Mouse (Mus musculus): Measurements from ENCODE around the gene Gm9887. TPM values are rescaled to one million over a fixed set of nuclear protein-coding genes. Genes with fewer than 3 reads are reported as not detected.

Gm9887 gene
- total RNA-seq, 2 experiments from 2014 or later: 0.58 to 1.1 TPM

DNA sequence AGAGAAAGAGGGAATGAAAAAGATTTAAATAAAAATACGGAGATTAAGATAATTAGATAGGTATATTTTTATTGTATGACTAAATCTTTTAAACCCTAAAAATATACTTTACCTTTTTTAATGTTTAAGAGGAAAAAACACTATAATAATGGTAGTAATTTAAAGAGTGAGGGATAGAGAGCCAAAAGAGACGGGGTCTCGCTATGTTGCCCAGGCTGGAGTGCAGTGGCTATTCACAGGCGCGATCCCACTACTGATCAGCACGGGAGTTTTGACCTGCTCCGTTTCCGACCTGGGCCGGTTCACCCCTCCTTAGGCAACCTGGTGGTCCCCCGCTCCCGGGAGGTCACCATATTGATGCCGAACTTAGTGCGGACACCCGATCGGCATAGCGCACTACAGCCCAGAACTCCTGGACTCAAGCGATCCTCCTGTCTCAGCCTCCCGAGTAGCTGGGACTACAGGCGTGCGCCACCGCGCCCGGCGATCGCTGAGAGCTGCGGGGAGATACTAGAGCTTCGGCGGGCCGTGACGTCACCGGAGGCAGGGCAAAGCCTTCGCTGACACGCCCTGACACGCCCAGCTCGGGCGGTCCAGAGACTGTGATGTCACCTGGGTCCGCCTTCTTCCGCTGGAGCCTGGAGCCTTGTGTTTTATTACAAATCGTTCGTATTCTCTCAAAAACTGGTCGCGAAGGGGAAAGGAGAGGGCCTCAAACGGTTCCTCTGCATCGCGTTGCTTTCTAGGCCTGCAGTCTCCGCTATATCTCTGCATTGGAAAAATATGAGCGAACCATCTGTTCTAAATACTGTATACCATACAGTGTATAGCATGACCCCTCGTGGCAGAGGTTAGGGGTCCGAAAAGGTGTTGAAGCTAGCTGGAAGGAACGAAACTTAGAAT is 11.0 kb downstream of the Gm9887 start:
- peak; percentile 99 for DNase-seq (ENCODE audit: low spot score in 2 of 2)

DNA sequence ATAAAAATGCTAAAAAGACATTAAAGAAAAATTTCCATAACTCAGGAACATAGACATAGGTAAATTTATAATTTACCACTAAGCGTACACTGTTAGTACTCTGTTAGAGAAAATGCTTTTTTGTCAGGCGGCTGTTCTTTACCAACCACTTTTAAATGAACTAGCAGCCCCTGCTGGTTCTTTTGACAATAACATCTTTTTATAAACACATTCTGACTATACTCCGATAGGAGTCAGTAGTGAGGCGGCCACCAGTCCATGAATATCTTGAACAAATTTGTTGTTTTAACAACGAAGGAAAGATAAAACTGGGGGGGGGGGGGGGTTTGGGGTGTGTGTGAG is 11.6 kb downstream of the Gm9887 start:
- peak; percentile 63 to 84 for DNase-seq (ENCODE audit: low spot score in 2 of 2)

DNA sequence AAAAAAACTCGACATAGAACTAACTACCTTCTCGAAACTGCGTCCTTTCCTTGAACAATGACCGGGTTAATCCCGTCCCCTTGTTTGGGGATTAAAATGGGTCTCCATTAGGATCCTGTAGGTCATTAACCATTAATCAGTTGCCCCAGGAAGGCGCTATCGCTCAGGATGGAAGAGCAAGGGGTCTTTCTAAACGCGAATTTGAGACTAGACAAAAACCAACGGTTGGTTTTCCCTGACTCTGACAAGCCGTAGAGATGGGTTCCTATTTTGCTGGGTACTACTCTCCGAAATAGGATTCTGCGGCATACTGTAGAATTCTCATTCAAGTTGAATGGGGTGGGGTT is 15.0 kb downstream of the Gm9887 start:
- DNase-seq (ENCODE audit: low spot score in 2 of 2): no peak

DNA sequence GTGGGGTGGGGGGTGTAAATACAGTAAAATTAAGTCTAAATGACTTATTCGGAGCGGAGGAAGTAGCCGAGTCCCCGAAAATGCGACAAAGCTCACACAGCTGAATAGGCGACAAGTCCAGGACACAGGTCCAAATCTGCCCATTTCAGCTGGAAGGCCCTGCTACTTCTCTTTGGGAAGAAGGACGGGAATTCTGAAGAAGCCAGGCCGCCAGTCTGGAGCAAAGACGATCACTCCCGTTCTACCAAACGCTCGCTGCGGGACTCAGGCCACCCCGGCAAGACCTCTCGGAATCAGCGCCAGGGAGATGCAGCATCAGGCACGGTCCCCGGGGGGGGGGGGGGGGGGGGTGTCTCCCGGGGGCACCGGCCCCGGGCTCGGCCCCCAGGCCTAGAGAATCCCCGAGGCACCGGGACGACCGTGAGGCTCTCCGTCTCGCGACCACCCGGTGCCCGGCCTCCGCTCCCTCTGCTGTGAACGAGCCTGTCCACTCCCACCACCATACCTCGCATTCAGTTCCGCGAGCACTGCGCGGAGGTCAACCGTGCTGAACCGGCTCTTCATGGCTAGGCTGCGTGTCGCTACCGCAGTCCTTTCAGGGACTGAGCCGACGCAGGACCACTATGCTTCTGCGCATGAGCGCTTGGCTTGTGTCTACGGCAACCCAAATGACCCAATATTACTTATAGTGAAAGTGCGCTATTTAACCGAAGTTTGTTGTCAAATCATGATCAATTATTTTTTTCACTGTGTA is 15.5 kb downstream of the Gm9887 start, which contains the start of gene Nemf:
Gene Nemf, minus strand, starts transcription at position 620 of the 754 bp plus-strand sequence.
- peak; percentile 76 to 94 for DNase-seq (ENCODE audit: low spot score in 2 of 2)

DNA sequence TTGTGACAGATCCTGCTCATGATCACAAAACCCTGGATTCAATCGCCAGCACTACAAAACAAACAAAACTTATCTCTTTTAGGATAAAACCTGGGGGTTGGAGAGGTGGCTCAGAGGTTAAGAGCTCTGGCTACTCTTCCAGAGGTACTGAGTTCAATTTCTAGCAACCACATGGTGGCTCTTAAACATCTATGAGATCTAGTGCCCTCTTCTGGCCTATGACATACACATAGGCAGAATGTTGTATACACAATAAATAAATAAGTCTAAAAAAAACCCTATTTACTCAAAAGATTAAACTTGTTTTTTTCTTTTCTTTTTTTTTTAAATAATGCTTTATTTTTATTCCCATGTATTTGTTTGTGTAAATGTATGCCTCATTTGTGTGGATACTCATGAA is 20.6 kb downstream of the Gm9887 start:
- DNase-seq (ENCODE audit: low spot score in 2 of 2): no peak

DNA sequence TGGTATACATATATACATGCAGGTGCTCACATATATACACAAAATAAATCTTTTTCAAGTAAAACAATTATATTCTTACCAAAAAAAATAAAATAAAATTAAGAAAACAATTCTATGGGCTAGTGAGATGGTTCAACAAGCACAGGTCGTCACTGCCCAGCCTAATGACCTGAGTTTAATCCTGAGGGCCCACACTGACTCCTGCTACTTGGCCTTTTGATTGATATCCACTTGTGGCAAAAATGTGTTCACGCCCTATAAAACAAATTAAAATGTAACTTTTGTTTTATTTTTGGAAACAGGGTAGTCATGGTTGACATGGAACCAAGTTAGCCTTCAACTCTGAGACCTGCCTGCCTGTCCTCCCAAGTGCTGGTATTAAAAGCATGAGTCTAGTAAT is 22.3 kb downstream of the Gm9887 start:
- no peak for DNase-seq (ENCODE audit: low spot score in 2 of 2)

DNA sequence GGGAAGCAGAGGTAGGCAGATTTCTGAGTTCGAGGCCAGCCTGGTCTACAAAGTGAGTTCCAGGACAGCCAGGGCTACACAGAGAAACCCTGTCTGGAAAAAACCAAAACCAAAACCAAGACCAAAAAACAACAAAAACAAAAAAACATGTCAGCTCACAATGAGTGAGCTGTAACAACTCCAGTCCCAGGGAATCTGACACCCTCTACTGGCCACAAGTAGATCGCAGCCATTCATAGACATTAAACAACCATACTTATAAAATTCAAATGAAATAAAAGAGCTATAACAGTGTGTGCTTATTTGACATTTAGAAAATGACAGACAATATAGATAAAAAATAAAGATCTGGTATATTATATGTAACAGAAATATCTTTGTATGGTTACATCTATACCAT is 38.7 kb downstream of the Gm9887 start:
- no peak for DNase-seq (ENCODE audit: low spot score in 2 of 2)

DNA sequence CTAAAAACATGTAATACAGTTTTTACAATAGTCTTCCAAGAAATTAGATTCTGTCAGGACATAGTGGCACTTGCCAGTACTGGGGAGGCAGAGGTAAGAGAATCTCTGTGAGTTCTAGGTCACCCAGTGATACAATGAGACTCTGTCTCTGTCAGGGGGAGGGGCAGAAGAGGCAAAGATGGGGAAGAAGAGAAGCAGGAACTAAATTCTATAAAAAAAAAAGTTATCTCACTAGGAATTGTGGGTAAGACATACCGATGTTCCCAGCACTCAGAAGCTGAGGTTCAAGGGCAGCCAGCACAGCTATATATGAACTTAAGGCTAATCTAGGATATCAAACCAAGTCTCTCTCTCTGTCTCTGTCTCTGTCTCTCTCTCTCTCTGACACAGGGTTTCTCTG is 40.1 kb downstream of the Gm9887 start:
- DNase-seq (ENCODE audit: low spot score in 2 of 2): no peak

DNA sequence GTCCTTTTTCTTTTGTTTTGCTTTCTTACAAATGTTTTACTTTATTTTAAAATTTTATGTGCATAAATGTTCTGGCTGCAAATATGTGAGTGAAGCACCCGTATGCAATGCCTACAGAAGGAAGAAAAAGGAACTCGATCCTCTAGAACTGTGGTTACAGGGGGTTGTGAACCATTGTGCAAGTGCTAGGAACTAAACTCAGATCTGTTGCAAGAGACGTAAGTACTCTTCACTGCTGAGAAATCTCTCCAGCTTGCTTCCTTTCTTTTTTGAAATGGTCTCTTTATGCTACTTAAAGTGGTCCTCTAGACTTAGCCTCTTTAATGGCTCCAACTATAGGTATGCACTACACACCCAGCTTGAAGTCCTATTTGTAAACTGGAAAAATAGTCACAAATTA is 41.1 kb downstream of the Gm9887 start:
- DNase-seq (ENCODE audit: low spot score in 2 of 2): no peak

Small RNA genes lying within 50 kb of the gene (microRNA-seq; reads per million reads assigned to microRNA genes)
- 0 to 0.28 reads per million in 2 experiments for gene Gm47299
- 0 reads per million in 2 experiments for gene Gm47305

Other genes with a start within 250 kb of the Gm9887 start
- 1,000 to 10,000 TPM in 1 of 2 experiments, 100 to 1,000 TPM in 1; 998 to 1,003 TPM for gene Rps29, start 213.3 kb downstream of the Gm9887 start, total RNA-seq (2021)
- 1 to 10 TPM in 1 of 2 experiments, under 1 TPM in 1; 0.65 to 1.3 TPM for gene Lrr1, start 203.6 kb downstream of the Gm9887 start, total RNA-seq (2021)
- 100 to 1,000 TPM; 182 to 204 TPM for gene Rpl36al, start 188.4 kb downstream of the Gm9887 start, total RNA-seq (2021)
- 10 to 100 TPM; 30.1 to 31.6 TPM for gene Mgat2, start 188.3 kb downstream of the Gm9887 start, total RNA-seq (2021)
- 1 to 10 TPM; 4.0 to 7.1 TPM for gene Gm49383, start 175.4 kb downstream of the Gm9887 start, total RNA-seq (2021)
- 1 to 10 TPM; 2.2 TPM for gene Dnaaf2, start 174.0 kb downstream of the Gm9887 start, total RNA-seq (2021)
- gene Gm49384, start 168.2 kb downstream of the Gm9887 start, total RNA-seq (2021): 1 to 10 TPM; 3.8 to 4.0 TPM
- under 1 TPM; 0.69 to 0.85 TPM for gene Pole2, start 144.3 kb downstream of the Gm9887 start, total RNA-seq (2021)
- gene Klhdc1, start 131.3 kb downstream of the Gm9887 start, total RNA-seq (2021): 10 to 100 TPM; 12.4 to 13.7 TPM
- 100 to 1,000 TPM; 119 to 124 TPM for gene Klhdc2, start 75.8 kb downstream of the Gm9887 start, total RNA-seq (2021)
- 10 to 100 TPM; 41.5 to 43.0 TPM for gene Nemf, start 15.3 kb downstream of the Gm9887 start, total RNA-seq (2021)
- 10 to 100 TPM; 52.7 to 54.7 TPM for gene Arf6, start 308 bp downstream of the Gm9887 start, total RNA-seq (2021)
- gene Vcpkmt, start 210.6 kb upstream of the Gm9887 start, total RNA-seq (2021): 10 to 100 TPM; 17.7 to 18.0 TPM